Mouse (Mus musculus): ENCODE results near the gene Ddc. TPM values are rescaled to one million over a fixed set of nuclear protein-coding genes. Genes with fewer than 3 reads are reported as not detected.

Gene Ddc
- polyA plus RNA-seq, 1 experiment from 2014 or later, result 37.3 TPM

- peak overlapping the region; percentile 96 for H3K27ac ChIP-seq (ENCODE audit: low read depth)
- peak; percentile 41 for ATAC-seq (replicated peaks; ENCODE audit: low FRiP score, low TSS enrichment, low read depth)
- peak; percentile 79 for DNase-seq (ENCODE audit: low spot score)
- no peaks in the 10 kb centered on the region for H3K9me3 ChIP-seq (ENCODE audit: control insufficient read depth, low read length)
- H3K27me3 ChIP-seq (replicated peaks; ENCODE audit: control insufficient read depth, insufficient read depth, low read length), result no peaks in the 10 kb centered on the region
- H3K9ac ChIP-seq (ENCODE audit: low read length), result peak overlapping the region; percentile 37
- no peaks in the 10 kb centered on the region for H3K36me3 ChIP-seq (ENCODE audit: control insufficient read depth, insufficient read depth, low read length)
- H3K4me2 ChIP-seq (ENCODE audit: low read length), result peak overlapping the region; percentile 6; the same call in 1 of the 2 replicates
- 9% methylated on average over 20 of the region's 20 CpGs for WGBS
- peaks cover 43% of the 10 kb centered on the region for H3K4me1 ChIP-seq (replicated peaks; ENCODE audit: control insufficient read depth, insufficient read depth, low read length)
- no peak overlapping the region for H3K4me3 ChIP-seq (ENCODE audit: low read depth, low read length)
These were observed 75.5 kb downstream of the Ddc start for GRCm38 (mm10) chr11:11822181-11823095.

- peak overlapping the region; percentile 37 for H3K9ac ChIP-seq (ENCODE audit: low read length)
- H3K9me3 ChIP-seq (ENCODE audit: control insufficient read depth, low read length), result no peaks in the 10 kb centered on the region
- H3K27ac ChIP-seq (ENCODE audit: low read depth), result peak overlapping the region; percentile 96
- ATAC-seq (replicated peaks; ENCODE audit: low FRiP score, low TSS enrichment, low read depth) (peak; percentile 64), DNase-seq (ENCODE audit: low spot score) (peak; percentile 81)
- WGBS, result 10% methylated on average over 16 of the region's 16 CpGs
- no peaks in the 10 kb centered on the region for H3K36me3 ChIP-seq (ENCODE audit: control insufficient read depth, insufficient read depth, low read length)
- H3K4me1 ChIP-seq (replicated peaks; ENCODE audit: control insufficient read depth, insufficient read depth, low read length), result peaks cover 41% of the 10 kb centered on the region
- H3K4me3 ChIP-seq (ENCODE audit: low read depth, low read length), result no peak overlapping the region
- H3K27me3 ChIP-seq (replicated peaks; ENCODE audit: control insufficient read depth, insufficient read depth, low read length), result no peaks in the 10 kb centered on the region
- H3K4me2 ChIP-seq (ENCODE audit: low read length), result 0 out of 2 replicates have a peak overlapping the region, but pooled peaks have one; percentile 6
These were observed 76.5 kb downstream of the Ddc start for GRCm38 (mm10) chr11:11821387-11821975.

- Histone ChIP-seq H3K9ac (ENCODE audit: low read length) (no peak overlapping the region), H3K4me2 (ENCODE audit: low read length) (no peak overlapping the region), H3K9me3 (ENCODE audit: control insufficient read depth, low read length) (no peaks in the 10 kb centered on the region), H3K27ac (ENCODE audit: low read depth) (peak overlapping the region; percentile 96), H3K4me3 (ENCODE audit: low read depth, low read length) (no peak overlapping the region), H3K27me3 (replicated peaks; ENCODE audit: control insufficient read depth, insufficient read depth, low read length) (no peaks in the 10 kb centered on the region), H3K36me3 (ENCODE audit: control insufficient read depth, insufficient read depth, low read length) (no peaks in the 10 kb centered on the region), H3K4me1 (replicated peaks; ENCODE audit: control insufficient read depth, insufficient read depth, low read length) (peaks cover 44% of the 10 kb centered on the region)
- ATAC-seq (replicated peaks; ENCODE audit: low FRiP score, low TSS enrichment, low read depth) (no peak), DNase-seq (ENCODE audit: low spot score) (peak; percentile 61)
- WGBS, result 46% methylated on average over 3 of the region's 3 CpGs
These were observed 77.2 kb downstream of the Ddc start for GRCm38 (mm10) chr11:11820737-11821136.

- no peaks in the 10 kb centered on the region for H3K9me3 ChIP-seq (ENCODE audit: control insufficient read depth, low read length)
- peak overlapping the region; percentile 96 for H3K27ac ChIP-seq (ENCODE audit: low read depth)
- peak; percentile 86 for DNase-seq (ENCODE audit: low spot score)
- peaks cover 43% of the 10 kb centered on the region for H3K4me1 ChIP-seq (replicated peaks; ENCODE audit: control insufficient read depth, insufficient read depth, low read length)
- H3K36me3 ChIP-seq (ENCODE audit: control insufficient read depth, insufficient read depth, low read length), result no peaks in the 10 kb centered on the region
- no peak overlapping the region for H3K4me3 ChIP-seq (ENCODE audit: low read depth, low read length)
- H3K27me3 ChIP-seq (replicated peaks; ENCODE audit: control insufficient read depth, insufficient read depth, low read length), result no peaks in the 10 kb centered on the region
- ATAC-seq (replicated peaks; ENCODE audit: low FRiP score, low TSS enrichment, low read depth), result peak; percentile 54
- H3K4me2 ChIP-seq (ENCODE audit: low read length), result no peak overlapping the region
- no peak overlapping the region for H3K9ac ChIP-seq (ENCODE audit: low read length)
- WGBS, result 5% methylated on average over 2 of the region's 2 CpGs
These were observed 77.7 kb downstream of the Ddc start for GRCm38 (mm10) chr11:11820251-11820650.

GRCm38 (mm10) chr11:11819206-11819605, 78.7 kb downstream of the Ddc start:
- no peak overlapping the region for H3K4me2 ChIP-seq (ENCODE audit: low read length)
- 93% methylated on average over 5 of the region's 5 CpGs for WGBS

GRCm38 (mm10) chr11:11818797-11819196, 79.1 kb downstream of the Ddc start:
- Histone ChIP-seq H3K36me3 (ENCODE audit: control insufficient read depth, insufficient read depth, low read length) (no peaks in the 10 kb centered on the region), H3K9ac (ENCODE audit: low read length) (no peak overlapping the region), H3K27me3 (replicated peaks; ENCODE audit: control insufficient read depth, insufficient read depth, low read length) (no peaks in the 10 kb centered on the region), H3K27ac (ENCODE audit: low read depth) (no peak overlapping the region), H3K9me3 (ENCODE audit: control insufficient read depth, low read length) (no peaks in the 10 kb centered on the region), H3K4me1 (replicated peaks; ENCODE audit: control insufficient read depth, insufficient read depth, low read length) (peaks cover 31% of the 10 kb centered on the region), H3K4me2 (ENCODE audit: low read length) (no peak overlapping the region), H3K4me3 (ENCODE audit: low read depth, low read length) (no peak overlapping the region)
- no peak for ATAC-seq (replicated peaks; ENCODE audit: low FRiP score, low TSS enrichment, low read depth)
- 75% methylated on average over 6 of the region's 6 CpGs for WGBS
- DNase-seq (ENCODE audit: low spot score), result no peak

More at GRCm38 (mm10) chr11:11819206-11819605, 78.7 kb downstream of the Ddc start:
- Histone ChIP-seq H3K36me3 (ENCODE audit: control insufficient read depth, insufficient read depth, low read length) (no peaks in the 10 kb centered on the region), H3K27me3 (replicated peaks; ENCODE audit: control insufficient read depth, insufficient read depth, low read length) (no peaks in the 10 kb centered on the region), H3K27ac (ENCODE audit: low read depth) (no peak overlapping the region), H3K4me3 (ENCODE audit: low read depth, low read length) (no peak overlapping the region), H3K4me1 (replicated peaks; ENCODE audit: control insufficient read depth, insufficient read depth, low read length) (peaks cover 35% of the 10 kb centered on the region), H3K9ac (ENCODE audit: low read length) (no peak overlapping the region), H3K9me3 (ENCODE audit: control insufficient read depth, low read length) (no peaks in the 10 kb centered on the region)
- DNase-seq (ENCODE audit: low spot score), result no peak
- ATAC-seq (replicated peaks; ENCODE audit: low FRiP score, low TSS enrichment, low read depth), result no peak

- DNase-seq (ENCODE audit: low spot score), result no peak
- WGBS, result 53% methylated on average over 3 of the region's 3 CpGs
- no peaks in the 10 kb centered on the region for H3K9me3 ChIP-seq (ENCODE audit: control insufficient read depth, low read length)
These were observed 82.2 kb downstream of the Ddc start for GRCm38 (mm10) chr11:11815737-11816136.

GRCm38 (mm10) chr11:11811906-11812480, 86.0 kb downstream of the Ddc start:
- ATAC-seq (replicated peaks; ENCODE audit: low FRiP score, low TSS enrichment, low read depth) (no peak), DNase-seq (ENCODE audit: low spot score) (peak; percentile 87)
- 24% methylated on average over 9 of the region's 9 CpGs for WGBS
- no peaks in the 10 kb centered on the region for H3K36me3 ChIP-seq (ENCODE audit: control insufficient read depth, insufficient read depth, low read length)
- H3K9ac ChIP-seq (ENCODE audit: low read length), result no peak overlapping the region
- H3K4me3 ChIP-seq (ENCODE audit: low read depth, low read length), result no peak overlapping the region
- no peaks in the 10 kb centered on the region for H3K9me3 ChIP-seq (ENCODE audit: control insufficient read depth, low read length)
- no peak overlapping the region for H3K27ac ChIP-seq (ENCODE audit: low read depth)
- peaks cover 12% of the 10 kb centered on the region for H3K4me1 ChIP-seq (replicated peaks; ENCODE audit: control insufficient read depth, insufficient read depth, low read length)
- peak overlapping the region; percentile 14; the same call in 1 of the 2 replicates for H3K4me2 ChIP-seq (ENCODE audit: low read length)
- H3K27me3 ChIP-seq (replicated peaks; ENCODE audit: control insufficient read depth, insufficient read depth, low read length), result no peaks in the 10 kb centered on the region

More at GRCm38 (mm10) chr11:11815737-11816136, 82.2 kb downstream of the Ddc start:
- no peak for ATAC-seq (replicated peaks; ENCODE audit: low FRiP score, low TSS enrichment, low read depth)
- peaks cover 4% of the 10 kb centered on the region for H3K4me1 ChIP-seq (replicated peaks; ENCODE audit: control insufficient read depth, insufficient read depth, low read length)
- no peak overlapping the region for H3K27ac ChIP-seq (ENCODE audit: low read depth)
- no peak overlapping the region for H3K9ac ChIP-seq (ENCODE audit: low read length)
- no peaks in the 10 kb centered on the region for H3K36me3 ChIP-seq (ENCODE audit: control insufficient read depth, insufficient read depth, low read length)
- no peak overlapping the region for H3K4me3 ChIP-seq (ENCODE audit: low read depth, low read length)
- no peak overlapping the region for H3K4me2 ChIP-seq (ENCODE audit: low read length)
- H3K27me3 ChIP-seq (replicated peaks; ENCODE audit: control insufficient read depth, insufficient read depth, low read length), result no peaks in the 10 kb centered on the region

Measured in intestine, embryonic 14.5 days (tissue).